Mouse (Mus musculus): ENCODE results near the gene Meox1. TPM values are rescaled to one million over a fixed set of nuclear protein-coding genes. Genes with fewer than 3 reads are reported as not detected.

The Meox1 gene
- 1 to 10 TPM; 1.1 to 2.4 (median 1.8) TPM for total RNA-seq (2022)

- DNase-seq (ENCODE audit: low spot score in 2 of 2) = no peak
Measured at GRCm38 (mm10) chr11:101894204-101894603, at the start of gene Meox1. Gene Meox1, minus strand, starts transcription at chr11:101894374.

- no peak for DNase-seq (ENCODE audit: low spot score in 2 of 2)
Measured at GRCm38 (mm10) chr11:101943055-101943454, 48.9 kb upstream of the Meox1 start.

GRCm38 (mm10) chr11:101937108-101937507 lies 42.9 kb upstream of the Meox1 start:
- DNase-seq (ENCODE audit: low spot score in 2 of 2) = no peak

GRCm38 (mm10) chr11:101936421-101936820 lies 42.2 kb upstream of the Meox1 start:
- no peak for DNase-seq (ENCODE audit: low spot score in 2 of 2)

GRCm38 (mm10) chr11:101935743-101936142 lies 41.6 kb upstream of the Meox1 start:
- no peak for DNase-seq (ENCODE audit: low spot score in 2 of 2)

- no peak for DNase-seq (ENCODE audit: low spot score in 2 of 2)
Measured at GRCm38 (mm10) chr11:101931978-101932377, 37.8 kb upstream of the Meox1 start.

- DNase-seq (ENCODE audit: low spot score in 2 of 2) = no peak
Measured at GRCm38 (mm10) chr11:101928030-101928762, 34.0 kb upstream of the Meox1 start.

- DNase-seq (ENCODE audit: low spot score in 2 of 2) = no peak
Measured at GRCm38 (mm10) chr11:101926951-101927589, 32.9 kb upstream of the Meox1 start.

- DNase-seq (ENCODE audit: low spot score in 2 of 2) = no peak
Measured at GRCm38 (mm10) chr11:101925636-101926035, 31.5 kb upstream of the Meox1 start.

GRCm38 (mm10) chr11:101924441-101924976 lies 30.3 kb upstream of the Meox1 start:
- DNase-seq (ENCODE audit: low spot score in 2 of 2) = no peak

GRCm38 (mm10) chr11:101923988-101924387 lies 29.8 kb upstream of the Meox1 start:
- no peak for DNase-seq (ENCODE audit: low spot score in 2 of 2)

- DNase-seq (ENCODE audit: low spot score in 2 of 2) = peak in 1 of 2 experiments; percentile 50
Measured at GRCm38 (mm10) chr11:101921361-101921952, 27.3 kb upstream of the Meox1 start.

GRCm38 (mm10) chr11:101919660-101920059 lies 25.5 kb upstream of the Meox1 start:
- peak; percentile 66 to 77 for DNase-seq (ENCODE audit: low spot score in 2 of 2)

- no peak for DNase-seq (ENCODE audit: low spot score in 2 of 2)
Measured at GRCm38 (mm10) chr11:101918609-101919008, 24.4 kb upstream of the Meox1 start.

GRCm38 (mm10) chr11:101916772-101917171 lies 22.6 kb upstream of the Meox1 start:
- no peak for DNase-seq (ENCODE audit: low spot score in 2 of 2)

GRCm38 (mm10) chr11:101913591-101913990 lies 19.4 kb upstream of the Meox1 start:
- DNase-seq (ENCODE audit: low spot score in 2 of 2) = no peak

- DNase-seq (ENCODE audit: low spot score in 2 of 2) = no peak
Measured at GRCm38 (mm10) chr11:101911855-101912579, 17.8 kb upstream of the Meox1 start.

GRCm38 (mm10) chr11:101910230-101910946 lies 16.2 kb upstream of the Meox1 start:
- peak; percentile 70 to 72 for DNase-seq (ENCODE audit: low spot score in 2 of 2)

GRCm38 (mm10) chr11:101908777-101909176 lies 14.6 kb upstream of the Meox1 start:
- DNase-seq (ENCODE audit: low spot score in 2 of 2) = no peak

- DNase-seq (ENCODE audit: low spot score in 2 of 2) = peak; percentile 64 to 65
Measured at GRCm38 (mm10) chr11:101905115-101905514, 10.9 kb upstream of the Meox1 start.

GRCm38 (mm10) chr11:101901309-101901708 lies 7.1 kb upstream of the Meox1 start:
- no peak for DNase-seq (ENCODE audit: low spot score in 2 of 2)

All from gastrocnemius, adult 8-10 months (tissue).